Mouse (Mus musculus): Measurements from ENCODE around the gene B4galt2.
A peak's percentile ranks its signal among the peaks of the same experiment; 100 is the strongest.

B4galt2 gene

GRCm38 (mm10) chr4:117867823-117868222 lies 15.5 kb downstream of the B4galt2 start:
- no peak for DNase-seq

- no peak for DNase-seq
Observed at GRCm38 (mm10) chr4:117867000-117867399, 16.3 kb downstream of the B4galt2 start.

GRCm38 (mm10) chr4:117866083-117866482 lies 17.2 kb downstream of the B4galt2 start:
- DNase-seq, result no peak

GRCm38 (mm10) chr4:117862823-117863222 lies 20.5 kb downstream of the B4galt2 start:
- DNase-seq, result no peak

GRCm38 (mm10) chr4:117860570-117860969 lies 22.7 kb downstream of the B4galt2 start:
- no peak for DNase-seq

- no peak for DNase-seq
Observed at GRCm38 (mm10) chr4:117858794-117859193, 24.5 kb downstream of the B4galt2 start.

GRCm38 (mm10) chr4:117855146-117855545 lies 28.1 kb downstream of the B4galt2 start:
- DNase-seq, result no peak

- no peak for DNase-seq
Observed at GRCm38 (mm10) chr4:117852152-117852868, 31.0 kb downstream of the B4galt2 start.

GRCm38 (mm10) chr4:117850871-117851270 lies 32.4 kb downstream of the B4galt2 start:
- DNase-seq, result no peak

GRCm38 (mm10) chr4:117850176-117850575 lies 33.1 kb downstream of the B4galt2 start:
- no peak for DNase-seq

GRCm38 (mm10) chr4:117849506-117849905 lies 33.8 kb downstream of the B4galt2 start:
- DNase-seq, result no peak

- DNase-seq, result no peak
Observed at GRCm38 (mm10) chr4:117849063-117849462, 34.2 kb downstream of the B4galt2 start.

GRCm38 (mm10) chr4:117847011-117847410 lies 36.3 kb downstream of the B4galt2 start:
- DNase-seq, result no peak

GRCm38 (mm10) chr4:117846261-117846660 lies 37.0 kb downstream of the B4galt2 start:
- DNase-seq, result no peak

- no peak for DNase-seq
Observed at GRCm38 (mm10) chr4:117845316-117845715, 38.0 kb downstream of the B4galt2 start.

- no peak for DNase-seq
Observed at GRCm38 (mm10) chr4:117844467-117844866, 38.8 kb downstream of the B4galt2 start.

GRCm38 (mm10) chr4:117843101-117843500 lies 40.2 kb downstream of the B4galt2 start:
- DNase-seq, result no peak

GRCm38 (mm10) chr4:117841566-117841965 lies 41.7 kb downstream of the B4galt2 start:
- DNase-seq, result no peak

GRCm38 (mm10) chr4:117840821-117841220 lies 42.5 kb downstream of the B4galt2 start:
- no peak for DNase-seq

- DNase-seq, result no peak
Observed at GRCm38 (mm10) chr4:117839366-117839765, 43.9 kb downstream of the B4galt2 start.

GRCm38 (mm10) chr4:117837271-117837670 lies 46.0 kb downstream of the B4galt2 start:
- DNase-seq, result no peak

- DNase-seq, result peak; percentile 72 to 76
Observed at GRCm38 (mm10) chr4:117836204-117836767, 47.0 kb downstream of the B4galt2 start.

- no peak for DNase-seq
Observed at GRCm38 (mm10) chr4:117835531-117836111, 47.7 kb downstream of the B4galt2 start.

GRCm38 (mm10) chr4:117834845-117835530 lies 48.3 kb downstream of the B4galt2 start:
- DNase-seq, result peak in 1 of 2 experiments; percentile 24

Data from thymus, adult 18-20 months (tissue).